Mouse (Mus musculus) embryo, embryonic 11 days (tissue): ENCODE measurements around the gene Nxph4.

ENCODE experiments used
- DNase-seq: peaks from one replicate; pipeline ENCODE4 v3.0.0-alpha.2; 2015

Nxph4 gene

DNA sequence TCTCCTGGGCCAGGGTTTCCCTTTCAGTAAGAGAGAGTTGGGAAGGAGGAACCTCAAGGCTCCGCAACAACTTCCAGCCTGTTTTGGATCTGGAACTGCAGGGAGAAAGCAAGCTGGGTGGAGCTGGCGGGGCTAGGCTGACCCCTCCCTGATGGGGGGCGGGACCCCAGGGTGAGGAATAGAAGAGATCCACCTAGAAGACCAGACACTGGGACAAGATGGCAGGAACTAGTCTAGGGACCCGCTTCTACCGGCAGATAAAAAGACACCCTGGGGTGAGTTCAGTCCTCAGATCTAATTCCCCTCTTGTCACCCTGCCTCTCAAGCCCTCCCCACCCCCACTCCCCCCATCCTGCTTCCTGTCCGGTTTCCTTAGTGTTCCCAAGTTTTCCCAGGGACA, 19.6 kb downstream of the Nxph4 start, which contains the start of gene Ndufa4l2:
TSS of gene Ndufa4l2 (plus strand) at position 204 of the 400 bp plus-strand sequence.
- no peak for DNase-seq

DNA sequence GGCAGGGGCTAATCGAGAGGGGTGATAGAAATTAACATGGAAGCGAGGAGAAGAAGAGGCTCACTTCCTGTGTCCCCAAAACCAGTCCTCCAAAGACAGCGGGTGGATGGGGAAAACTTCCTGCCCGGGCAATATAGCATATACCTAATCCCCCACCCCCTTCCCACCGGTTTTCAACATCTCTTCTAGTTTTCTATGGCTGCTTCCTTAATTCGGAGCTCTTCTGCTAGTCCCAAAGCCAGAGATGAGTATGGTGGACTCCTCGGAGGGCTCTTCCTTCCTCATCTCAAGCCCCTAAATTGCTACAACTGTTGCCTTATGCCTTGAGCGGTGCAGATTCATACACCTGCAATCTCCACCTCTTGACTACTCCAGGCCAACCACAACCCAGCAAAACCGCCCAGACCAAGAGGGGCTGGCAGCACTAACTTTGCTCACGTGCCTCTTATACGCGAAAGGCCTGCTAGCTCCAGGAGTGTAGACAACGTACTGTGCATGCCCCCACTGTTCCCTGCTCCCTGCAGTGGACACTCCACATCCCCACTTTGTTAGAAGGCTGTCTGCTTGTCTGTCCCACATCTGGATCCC, 20.2 kb downstream of the Nxph4 start:
- DNase-seq = no peak

DNA sequence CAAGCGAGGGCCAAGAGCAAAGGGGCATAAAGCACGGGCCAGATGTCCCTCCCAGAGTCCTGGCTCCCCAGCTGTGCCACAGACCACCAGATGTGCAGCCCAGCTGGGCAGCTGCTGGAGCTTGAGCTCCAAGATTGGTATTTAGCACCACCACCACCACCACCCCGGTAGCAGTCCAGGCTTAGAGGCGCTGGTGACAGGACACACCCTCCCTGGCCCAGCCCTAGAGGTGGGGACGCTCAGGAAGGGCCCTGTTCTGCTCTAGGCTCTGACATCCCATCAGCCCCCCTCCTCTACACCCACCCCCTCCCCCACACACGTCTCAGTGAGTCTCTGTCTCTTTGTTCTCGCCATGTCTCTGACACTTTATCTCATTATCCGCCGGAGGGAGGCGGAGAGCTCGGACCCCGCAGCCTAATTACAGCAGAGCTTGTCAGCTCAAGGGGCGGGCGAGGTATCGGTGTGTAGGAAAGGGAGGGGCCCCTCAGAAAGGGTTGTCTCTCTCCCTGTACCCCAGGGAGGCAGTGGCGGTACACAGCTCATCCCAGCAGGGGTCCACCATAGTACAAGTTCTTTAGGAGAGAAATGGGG, 20.8 kb downstream of the Nxph4 start:
- DNase-seq = peak; percentile 65

DNA sequence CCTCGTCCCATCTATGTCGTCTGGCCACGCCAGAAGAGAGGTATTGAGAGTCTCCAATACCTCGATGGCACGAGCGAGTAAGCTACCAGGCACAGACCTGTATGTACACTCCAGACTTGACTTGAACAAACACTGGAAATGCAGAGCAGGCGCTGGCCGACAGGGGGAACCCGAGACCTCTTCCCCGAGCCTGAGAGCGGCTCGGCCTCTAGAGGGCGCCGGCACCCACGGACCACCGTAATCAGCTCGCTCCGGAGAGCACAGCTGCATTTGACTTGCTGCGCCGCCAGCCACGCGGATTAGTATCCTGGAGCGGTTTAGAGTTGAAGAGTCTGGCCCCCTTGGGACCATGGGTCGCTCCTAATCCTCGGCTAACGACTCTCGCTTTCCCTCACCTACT, 21.5 kb downstream of the Nxph4 start:
- DNase-seq = peak; percentile 93

DNA sequence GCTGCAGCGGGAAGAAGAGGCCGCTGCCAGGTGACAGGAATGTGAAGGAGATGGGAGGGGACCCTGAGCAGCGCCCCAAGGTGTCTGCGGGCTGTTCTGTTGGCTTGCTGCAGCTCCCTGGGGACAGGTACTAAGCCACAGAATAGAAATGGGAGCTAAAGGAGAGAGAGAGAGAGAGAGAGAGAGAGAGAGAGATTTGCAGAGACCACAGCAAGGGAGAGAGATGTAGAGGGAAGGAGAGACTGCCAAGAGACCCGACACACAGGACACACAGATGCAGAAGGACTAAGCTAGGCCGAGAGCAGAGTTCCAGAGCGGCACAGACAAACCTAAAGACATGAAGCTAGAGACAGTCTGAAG, 22.1 kb downstream of the Nxph4 start:
- DNase-seq = no peak

DNA sequence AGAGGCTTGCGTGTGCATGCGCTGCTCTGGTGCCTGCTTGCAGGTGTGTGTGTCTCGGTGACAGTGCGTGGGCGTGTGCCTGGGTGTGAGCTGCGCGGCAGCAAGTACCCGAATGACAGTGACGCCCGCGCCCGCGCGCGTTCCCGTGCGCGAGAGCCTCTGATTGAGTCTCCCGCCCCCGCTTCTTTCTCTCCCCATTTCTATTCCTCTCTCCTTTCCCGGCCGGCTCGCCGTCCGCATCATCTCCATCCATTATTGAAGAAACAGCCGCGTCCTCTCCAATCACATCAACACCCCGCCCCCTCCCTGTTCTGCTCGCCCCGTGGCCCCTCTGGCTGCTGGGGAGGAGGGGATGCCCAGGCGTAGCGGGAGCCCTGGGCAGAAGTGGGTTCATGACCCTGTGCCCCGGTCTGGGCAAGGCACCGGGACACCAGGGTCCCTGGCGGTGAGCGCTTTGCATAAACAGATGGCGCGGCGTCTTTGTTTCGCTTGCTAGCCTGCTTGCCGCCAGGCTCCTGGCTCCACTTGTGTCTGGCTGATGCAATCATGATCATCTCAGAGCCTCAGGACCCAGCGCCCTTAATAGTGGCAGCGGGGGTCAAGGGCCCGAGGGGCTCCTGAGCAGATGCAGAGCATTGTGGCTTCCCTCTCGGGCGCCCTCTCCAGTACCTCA, 22.6 kb downstream of the Nxph4 start:
- peak; percentile 79 for DNase-seq

DNA sequence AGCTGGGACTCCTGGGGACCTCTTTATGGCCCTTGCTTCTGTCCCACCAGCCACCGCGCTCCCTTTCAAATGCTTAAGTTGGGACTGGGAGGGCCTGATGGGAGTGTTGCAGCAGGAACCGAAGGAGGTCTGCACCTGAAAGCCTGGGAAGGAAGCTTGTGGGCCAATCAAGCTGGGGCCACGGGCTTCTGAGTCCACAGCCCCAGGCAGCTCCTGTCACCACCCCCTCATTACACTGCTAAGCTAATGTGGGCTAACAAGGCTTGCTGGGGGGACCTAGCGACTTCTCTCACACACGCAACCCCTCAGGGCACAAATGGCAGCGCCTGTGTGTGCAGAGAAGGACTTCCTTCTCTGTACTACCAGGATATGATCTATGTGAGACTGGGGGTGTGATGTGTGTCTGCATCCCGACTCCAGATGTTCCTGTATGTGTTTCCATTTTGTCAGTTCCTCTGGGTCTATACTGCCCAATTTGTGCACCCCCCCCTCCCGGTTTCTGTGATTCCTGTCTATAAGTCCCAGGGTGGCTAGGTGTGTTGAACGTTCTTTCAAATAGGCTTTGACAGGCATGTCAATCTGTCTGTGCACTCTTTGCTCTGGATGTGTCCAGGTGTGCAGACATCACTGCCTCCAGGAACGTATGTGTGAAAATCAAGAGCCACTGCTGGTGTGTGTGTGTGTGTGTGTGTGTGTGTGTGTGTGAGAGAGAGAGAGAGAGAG, 23.3 kb downstream of the Nxph4 start:
- peak; percentile 45 for DNase-seq

DNA sequence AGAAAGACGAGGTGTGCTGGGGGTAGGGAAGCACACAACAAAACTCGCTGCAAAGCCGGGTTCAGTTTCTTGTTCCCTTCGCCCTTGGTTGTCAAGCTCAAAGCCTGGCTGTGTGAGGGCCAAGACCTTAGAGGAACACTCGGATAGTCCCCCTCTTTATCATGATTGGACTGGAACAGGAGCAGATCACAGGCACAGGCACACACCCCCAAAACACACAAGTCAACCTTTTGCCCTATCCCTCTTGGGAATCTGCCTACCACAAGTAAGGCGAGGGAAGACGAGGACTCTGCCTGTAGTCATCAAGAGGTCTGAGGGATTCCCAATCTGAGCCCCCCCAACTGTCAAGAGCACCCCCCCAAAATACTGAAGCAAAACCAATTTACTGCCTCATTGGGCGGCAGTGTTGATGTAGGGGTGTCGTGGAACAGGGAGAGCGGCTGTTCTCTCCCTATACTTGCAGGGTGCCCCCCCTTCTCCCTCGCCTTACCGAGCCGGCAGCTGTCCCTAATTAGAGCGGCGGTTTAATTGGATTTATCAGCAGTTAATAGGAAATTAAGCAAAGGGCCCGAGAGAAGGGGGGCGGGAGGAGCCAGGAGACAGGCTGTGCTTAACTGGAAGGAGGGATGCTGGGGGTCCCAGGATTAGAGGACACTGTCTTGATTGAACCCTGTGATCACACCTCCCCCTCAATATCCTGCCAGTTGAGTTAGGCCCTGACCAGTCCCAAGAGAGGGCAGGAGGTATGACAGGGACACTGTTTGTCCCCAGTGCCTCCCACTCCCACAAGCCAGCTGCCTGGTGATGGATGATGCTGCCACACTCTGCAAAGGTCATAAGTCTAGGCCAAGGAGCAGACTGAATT, 24.3 kb downstream of the Nxph4 start:
- DNase-seq = peak; percentile 56

DNA sequence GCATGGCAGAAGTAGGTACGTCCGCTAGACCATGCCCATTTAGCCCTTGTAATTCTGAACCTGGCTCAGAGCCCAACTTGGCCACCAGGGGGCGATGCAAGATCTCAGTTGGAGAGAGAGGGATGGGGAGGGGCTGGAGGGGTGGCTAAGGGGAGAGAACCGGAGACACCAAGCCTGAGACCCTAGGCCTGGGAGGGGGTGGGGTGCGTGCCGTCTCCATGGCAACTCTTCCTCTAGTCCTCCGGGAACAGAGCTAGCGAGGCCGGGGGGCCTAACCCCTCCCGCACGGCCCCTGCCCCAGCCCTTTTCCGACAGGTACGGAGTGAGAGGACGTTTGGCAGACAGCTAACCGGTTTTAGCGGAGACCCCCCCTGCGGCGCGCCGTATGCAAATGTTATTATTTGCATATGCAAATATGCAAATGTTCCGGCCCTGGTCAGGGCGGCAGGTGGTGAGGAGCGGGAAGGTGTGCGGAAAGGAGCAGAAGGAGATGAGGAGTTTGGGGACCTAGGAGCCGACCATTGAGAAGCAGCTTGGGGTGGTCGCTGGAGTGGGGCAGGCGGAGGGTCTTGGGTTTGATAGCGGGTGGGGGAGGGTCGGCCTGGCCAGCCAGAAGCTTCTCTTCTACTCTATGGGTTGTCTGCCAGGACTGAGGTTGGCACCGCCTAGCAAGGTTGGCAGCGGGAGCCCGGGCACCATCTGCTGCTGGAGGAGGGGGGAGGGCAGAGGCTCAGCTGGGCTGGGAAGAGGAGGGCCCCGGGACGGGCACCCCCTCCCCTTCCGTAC, 25.1 kb downstream of the Nxph4 start:
- peak; percentile 95 for DNase-seq

DNA sequence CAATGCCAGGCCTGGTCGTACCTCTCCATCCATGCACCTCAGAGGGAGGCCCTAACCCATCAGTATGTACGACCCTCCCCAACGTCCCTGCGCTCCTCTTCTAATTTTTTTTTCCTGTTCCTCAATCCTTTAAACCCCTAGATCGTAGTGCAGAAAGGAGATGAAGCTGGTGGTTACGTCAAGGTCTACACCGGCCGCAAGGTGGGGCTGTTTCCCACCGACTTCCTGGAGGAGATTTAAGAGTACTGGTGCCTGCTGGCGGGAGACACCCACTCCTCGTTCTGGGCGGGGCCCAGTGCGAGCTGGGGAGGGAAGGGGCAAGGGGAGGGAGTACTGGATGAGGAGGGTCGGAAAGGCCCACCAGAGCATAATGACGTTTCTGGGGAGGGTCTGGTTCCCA, 26.1 kb downstream of the Nxph4 start:
- peak; percentile 85 for DNase-seq

DNA sequence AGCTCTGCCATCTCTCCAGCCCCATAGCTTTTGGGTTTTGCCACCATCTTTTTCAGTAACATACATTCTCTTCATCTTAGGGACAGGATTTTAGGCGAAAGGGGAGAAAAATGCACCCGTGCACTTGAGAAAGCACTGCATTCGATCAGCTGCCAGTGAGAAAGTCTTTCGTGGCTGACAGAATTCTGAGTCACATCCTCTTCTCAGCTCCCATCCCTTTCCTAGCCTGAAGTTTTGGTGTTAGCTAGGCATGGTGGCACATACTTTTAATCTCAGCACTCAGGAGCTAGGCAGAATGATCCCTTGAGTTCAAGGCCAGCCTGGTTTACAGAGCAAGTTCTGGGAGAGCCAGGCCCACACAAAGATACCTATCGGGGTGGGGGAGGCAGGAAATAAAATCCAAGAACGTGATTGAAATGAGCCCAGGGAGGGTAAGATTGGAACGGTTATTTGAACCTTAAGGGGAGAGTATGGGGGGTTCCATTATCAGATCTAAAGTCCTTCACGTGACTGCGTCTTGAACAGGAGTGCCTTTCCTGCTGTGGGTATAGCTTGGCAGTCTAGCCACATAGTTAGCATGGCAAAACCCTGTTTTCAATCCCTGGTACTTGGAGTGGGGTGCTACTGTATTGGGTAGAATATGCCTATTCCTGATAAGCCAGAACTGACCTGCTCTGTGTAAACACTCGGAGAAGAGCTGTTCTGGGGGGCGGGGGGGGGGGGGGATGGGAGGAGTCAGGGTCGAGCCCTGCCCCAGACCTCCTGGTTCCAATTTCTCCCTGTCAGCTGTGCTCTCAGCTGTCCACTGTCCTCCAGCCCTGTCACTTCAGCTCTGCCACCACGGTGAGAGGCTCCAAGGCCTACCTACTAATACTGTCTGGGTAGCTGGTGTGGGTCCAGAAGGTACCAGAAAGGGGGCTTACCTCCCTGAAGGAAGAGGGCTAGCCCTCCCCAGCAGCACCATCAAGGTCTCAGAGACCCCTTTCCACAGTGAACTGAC, 33.2 kb downstream of the Nxph4 start, which contains the start of gene Stac3:
TSS of gene Stac3 (plus strand) at position 793 of the 1,000 bp plus-strand sequence.
- no peak for DNase-seq

DNA sequence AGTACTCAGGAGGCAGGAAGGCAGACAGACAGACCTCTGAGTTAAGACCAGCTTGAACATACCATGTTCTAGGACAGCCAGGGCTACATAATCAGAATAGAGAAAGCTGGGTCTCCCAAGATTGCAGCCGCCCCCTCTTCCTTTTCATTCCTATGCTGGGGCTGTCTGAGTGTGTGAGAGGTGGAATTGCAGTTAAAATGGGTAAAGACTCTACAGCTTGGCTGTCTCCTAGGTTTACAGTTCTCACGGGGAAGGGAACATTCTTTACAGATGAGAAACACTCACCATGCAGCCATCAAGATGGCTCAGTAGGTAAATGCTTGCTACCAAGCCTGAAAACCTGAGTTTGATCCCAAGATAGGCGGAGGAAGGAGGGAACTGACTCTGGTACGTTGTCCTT, 34.3 kb downstream of the Nxph4 start:
- no peak for DNase-seq

DNA sequence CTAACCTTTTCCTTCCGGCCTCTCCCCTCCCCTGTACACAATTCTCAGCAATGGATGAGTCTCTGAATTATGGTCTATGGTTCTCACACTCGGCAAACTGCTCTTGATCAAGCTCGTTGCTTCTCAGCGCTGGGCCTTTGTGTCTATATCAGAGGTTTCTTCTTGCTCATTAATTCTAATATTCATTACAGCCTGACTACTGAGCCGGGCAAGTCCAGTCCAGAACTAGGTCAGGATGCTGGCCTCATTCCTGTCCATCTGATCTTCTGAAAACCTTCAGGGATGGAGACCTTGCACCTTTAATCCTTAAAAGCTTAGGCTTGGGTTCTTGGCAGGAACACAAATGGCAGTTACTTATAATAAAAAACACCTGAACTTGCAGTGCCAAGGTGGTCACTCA, 34.8 kb downstream of the Nxph4 start:
- DNase-seq = no peak

DNA sequence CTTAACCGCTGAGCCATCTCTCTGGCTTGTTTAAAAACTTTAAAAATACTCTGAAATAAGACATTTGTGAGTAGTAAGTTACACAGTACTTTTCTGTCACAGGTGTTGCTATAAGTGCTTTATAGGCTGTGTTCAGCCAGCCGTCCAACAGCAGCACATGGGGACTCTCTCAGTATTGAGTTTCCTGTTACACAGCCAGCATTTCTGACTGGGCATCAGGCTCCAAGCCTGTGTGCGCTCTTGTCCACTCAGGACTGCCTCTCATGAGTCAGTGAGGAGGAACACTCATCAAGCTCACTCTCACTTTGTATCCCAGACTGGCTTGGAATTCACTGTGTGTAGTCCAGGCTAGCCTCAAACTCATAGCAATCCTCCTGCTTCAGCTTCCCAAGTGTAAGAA, 38.2 kb downstream of the Nxph4 start:
- no peak for DNase-seq

DNA sequence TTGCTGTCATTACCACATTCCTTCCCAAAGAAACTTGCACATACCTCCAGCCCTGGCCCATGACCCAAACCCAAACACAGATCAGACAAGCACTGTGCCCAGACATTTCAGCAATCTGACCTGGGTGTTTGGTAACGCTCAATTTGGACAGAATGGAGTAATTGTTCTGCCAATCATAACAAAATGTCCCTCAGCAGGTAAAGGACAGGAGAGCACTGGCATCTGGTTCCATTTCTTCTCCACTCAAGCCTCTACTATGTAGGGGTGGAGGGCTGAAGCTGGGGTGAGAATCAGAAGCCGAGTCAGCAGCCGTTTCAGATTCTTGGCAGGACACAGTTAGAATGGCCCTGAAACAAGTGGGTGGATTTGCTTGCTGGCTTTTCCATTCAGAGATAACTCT, 42.2 kb downstream of the Nxph4 start:
- no peak for DNase-seq

DNA sequence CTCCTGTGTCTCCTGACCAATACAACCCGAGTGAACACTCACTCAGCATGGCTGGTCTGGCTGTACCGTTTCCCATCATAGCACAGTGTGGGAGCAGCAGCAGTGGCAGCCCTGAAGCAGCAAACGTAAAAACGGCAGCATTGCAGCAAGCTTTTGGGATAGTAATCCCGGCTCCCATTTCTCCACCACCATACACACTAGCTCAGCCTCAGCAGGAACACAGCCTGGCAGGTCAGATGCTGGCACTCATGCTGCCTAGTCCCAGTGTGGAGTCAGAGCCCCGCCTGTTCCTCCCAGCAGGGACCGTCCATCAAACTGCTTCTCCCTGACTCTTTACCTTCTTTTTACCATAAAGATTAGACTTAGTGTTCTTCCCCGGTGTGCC, 43.2 kb downstream of the Nxph4 start:
- DNase-seq = no peak

DNA sequence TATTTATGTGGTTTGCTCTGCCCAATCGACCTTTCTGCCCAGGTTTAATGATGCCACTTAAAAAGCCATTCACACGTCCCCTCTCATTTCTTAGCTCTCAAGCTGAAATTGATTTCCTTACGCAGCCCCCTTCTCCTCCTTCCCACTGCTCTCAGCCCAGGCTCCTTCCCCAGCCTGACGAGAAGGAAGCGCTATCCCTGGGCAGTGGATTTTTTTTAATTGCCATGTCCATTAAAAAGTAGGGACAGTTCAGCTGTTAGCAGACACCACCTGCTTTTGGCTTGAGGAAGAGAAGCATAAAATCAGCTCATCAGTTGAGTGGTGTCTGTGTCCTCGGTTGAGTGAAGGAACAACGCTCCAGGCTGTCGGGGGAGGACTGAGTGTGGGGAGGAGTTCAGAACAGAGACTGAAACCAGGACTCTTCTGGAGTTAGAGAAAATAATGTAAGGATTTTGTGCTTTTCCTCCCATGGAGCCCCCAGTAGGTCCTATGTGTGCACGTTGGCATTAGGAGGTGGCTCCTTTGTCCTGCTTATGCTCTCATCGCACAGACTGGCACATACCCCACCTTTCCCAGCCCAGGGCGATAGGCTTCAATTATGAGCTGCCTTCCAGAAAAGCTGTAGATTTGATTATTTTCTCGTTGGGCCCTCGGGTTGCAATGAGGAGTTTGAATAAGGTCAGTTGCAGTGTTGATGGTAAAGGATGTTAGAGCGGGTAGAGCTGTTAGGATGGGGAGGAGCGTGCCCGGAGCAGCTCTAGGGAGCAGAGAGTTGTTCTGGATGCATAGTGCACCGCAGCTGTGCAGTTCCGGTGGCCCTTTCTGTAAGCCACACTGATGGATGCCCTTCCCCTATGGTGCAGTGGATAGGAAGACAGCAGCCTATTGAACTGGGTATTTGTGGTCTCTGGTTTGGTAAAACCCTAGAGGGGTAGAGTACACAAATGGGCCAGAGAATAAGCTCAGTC, 43.9 kb downstream of the Nxph4 start:
- no peak for DNase-seq

DNA sequence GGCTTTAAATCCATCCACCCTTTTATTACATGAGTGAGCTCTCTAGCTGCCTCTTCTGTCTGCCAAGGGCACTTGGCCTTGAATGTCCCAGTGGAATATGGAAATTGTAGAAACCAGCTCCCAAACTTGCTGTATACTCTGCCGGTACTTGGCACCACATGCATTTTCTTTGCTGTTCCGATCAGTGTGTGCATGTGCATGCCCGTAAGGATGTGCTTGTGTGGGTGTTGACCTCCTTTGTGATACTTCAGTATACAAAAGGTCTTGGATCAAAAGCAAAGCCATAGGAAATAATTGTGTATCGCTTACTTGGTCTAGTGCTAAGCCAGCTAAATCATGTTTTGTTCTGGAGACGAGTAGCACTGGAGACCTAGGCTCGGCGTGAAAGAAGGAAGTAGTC, 45.5 kb downstream of the Nxph4 start:
- no peak for DNase-seq

DNA sequence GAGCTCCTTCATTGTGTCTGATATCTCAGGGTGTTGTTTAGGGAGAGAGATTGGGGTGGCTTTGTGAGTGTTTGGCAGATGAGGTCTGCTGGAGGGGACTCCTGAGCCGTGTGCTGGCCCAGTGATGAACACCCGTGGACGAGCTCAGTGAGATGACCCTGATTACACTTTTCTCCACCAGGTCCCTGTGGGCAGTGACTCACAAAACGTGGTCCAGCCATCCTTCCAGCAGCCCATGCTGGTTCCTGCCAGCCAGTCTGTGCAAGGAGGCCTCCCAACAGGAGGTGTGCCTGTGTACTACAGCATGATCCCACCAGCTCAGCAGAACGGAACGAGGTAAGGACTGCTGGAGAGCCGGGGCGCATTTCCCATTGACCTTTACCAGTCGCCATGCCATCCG, 49.1 kb downstream of the Nxph4 start:
- DNase-seq = no peak
